Mouse (Mus musculus) CD4-positive, CD25-positive, alpha-beta regulatory T cell, adult 4 months (primary cell): ENCODE measurements around the gene Gif. TPM values are rescaled to one million over a fixed set of nuclear protein-coding genes. Genes with fewer than 3 reads are reported as not detected.

Experiments used
- ATAC-seq: one replicate; pipeline ENCODE4 v1.8.0; 2017
- polyA plus RNA-seq, 2 experiments: library from polyadenylated mRNA; unstranded; fragments of 100-300 nt; shearing (Covaris generic); gene quantifications; one replicate each; pipeline ENCODE4 v1.2.1; 2017

Gene Gif
- polyA plus RNA-seq = not detected

- ATAC-seq = no peak
These were observed at the start of gene Gif for GRCm38 (mm10) chr19:11747298-11747697. Gif (plus strand) TSS chr19:11747554.

- ATAC-seq = no peak
These were observed 49.0 kb upstream of the Gif start for GRCm38 (mm10) chr19:11698342-11698741.

- ATAC-seq = no peak
These were observed 34.9 kb upstream of the Gif start for GRCm38 (mm10) chr19:11712451-11712850.

GRCm38 (mm10) chr19:11720071-11720470, 27.3 kb upstream of the Gif start:
- no peak for ATAC-seq

- no peak for ATAC-seq
These were observed 23.5 kb upstream of the Gif start for GRCm38 (mm10) chr19:11723870-11724269.

- ATAC-seq = no peak
These were observed 23.1 kb upstream of the Gif start for GRCm38 (mm10) chr19:11724275-11724674.

- no peak for ATAC-seq
These were observed 21.4 kb upstream of the Gif start for GRCm38 (mm10) chr19:11725915-11726314.

GRCm38 (mm10) chr19:11727304-11727703, 20.1 kb upstream of the Gif start:
- ATAC-seq = no peak

- ATAC-seq = no peak
These were observed 17.1 kb upstream of the Gif start for GRCm38 (mm10) chr19:11730278-11730677.

GRCm38 (mm10) chr19:11736455-11736854, 10.9 kb upstream of the Gif start:
- ATAC-seq = no peak

GRCm38 (mm10) chr19:11745680-11746079, 1.7 kb upstream of the Gif start:
- ATAC-seq = no peak

GRCm38 (mm10) chr19:11765059-11765458, 17.7 kb downstream of the Gif start:
- no peak for ATAC-seq

- ATAC-seq = no peak
These were observed 19.1 kb downstream of the Gif start for GRCm38 (mm10) chr19:11766413-11766812.

- ATAC-seq = peak; percentile 64
These were observed 20.8 kb downstream of the Gif start for GRCm38 (mm10) chr19:11768163-11768562.

- ATAC-seq = no peak
These were observed 22.0 kb downstream of the Gif start for GRCm38 (mm10) chr19:11769257-11769920.

- peak; percentile 79 for ATAC-seq
These were observed 23.0 kb downstream of the Gif start, which contains the start of gene Mrpl16 for GRCm38 (mm10) chr19:11770205-11770892. Mrpl16 (plus strand) TSS chr19:11770391.

- ATAC-seq = no peak
These were observed 30.0 kb downstream of the Gif start for GRCm38 (mm10) chr19:11777191-11777865.

GRCm38 (mm10) chr19:11785409-11786154, 38.2 kb downstream of the Gif start:
- ATAC-seq = no peak

- no peak for ATAC-seq
These were observed 40.5 kb downstream of the Gif start for GRCm38 (mm10) chr19:11787826-11788225.

- no peak for ATAC-seq
These were observed 41.5 kb downstream of the Gif start for GRCm38 (mm10) chr19:11788876-11789275.

GRCm38 (mm10) chr19:11791825-11792224, 44.5 kb downstream of the Gif start:
- no peak for ATAC-seq

GRCm38 (mm10) chr19:11793741-11794359, 46.5 kb downstream of the Gif start:
- no peak for ATAC-seq
